Mouse (Mus musculus): Measurements from ENCODE around the gene Ptgs1.

DNA sequence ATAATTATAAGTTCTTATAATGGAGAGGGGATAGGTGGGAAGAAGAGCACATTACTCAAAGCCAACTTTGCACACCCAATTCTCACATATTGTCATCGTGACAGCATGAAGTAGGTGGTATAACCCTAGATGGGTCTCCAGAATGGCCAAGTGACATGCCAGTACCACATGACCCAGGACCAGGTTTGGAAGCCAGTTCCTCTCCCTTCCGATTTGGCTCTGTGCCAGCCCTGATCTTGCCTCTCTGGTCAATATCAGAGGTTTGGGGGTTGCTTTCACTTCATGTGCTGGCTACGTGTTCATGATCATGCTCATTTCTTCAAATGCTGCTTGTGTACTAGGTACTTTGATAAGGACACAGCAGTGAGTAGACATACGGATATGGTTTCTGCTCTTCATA lies 22.3 kb downstream of the Ptgs1 start:
- TF ChIP-seq POLR2A (IDR thresholded peaks at IDR 0.05; ENCODE audit: control insufficient read depth, extremely low read depth, insufficient read depth, low read length, poor library complexity) (no peak), CTCF (IDR thresholded peaks at IDR 0.05; ENCODE audit: borderline replicate concordance, control insufficient read depth, extremely low read depth, insufficient read depth, low read length, poor library complexity) (no peak)

Data from thymus, adult 2 months (tissue).